Mouse (Mus musculus): ENCODE measurements around the gene Golga7b. TPM values are rescaled to one million over a fixed set of nuclear protein-coding genes. Genes with fewer than 3 reads are reported as not detected.

The Golga7b gene
- total and polyA plus RNA-seq, 2 experiments from 2014 or later, result 62.4 to 80.0 TPM

- Histone ChIP-seq H3K4me3 (ENCODE audit: low read length) (no peak overlapping the region), H3K36me3 (ENCODE audit: insufficient read depth, low read length) (no peaks in the 10 kb centered on the region), H3K4me1 (ENCODE audit: insufficient read depth, low read length) (no peaks in the 10 kb centered on the region; the same call in 1 of the 2 replicates), H3K4me2 (ENCODE audit: low read depth, low read length) (no peak overlapping the region), H3K27me3 (ENCODE audit: insufficient read depth, low read length) (no peaks in the 10 kb centered on the region), H3K9ac (replicated peaks; ENCODE audit: low read length) (no peak overlapping the region), H3K27ac (no peak overlapping the region), H3K9me3 (ENCODE audit: low read length) (no peaks in the 10 kb centered on the region)
- DNase-seq (ENCODE audit: low spot score) (no peak), ATAC-seq (no peak)
- WGBS, result 72% methylated on average over 6 of the region's 6 CpGs
- no peak for TF ChIP-seq CTCF (IDR thresholded peaks at IDR 0.05; ENCODE audit: low read depth)
Measured at GRCm38 (mm10) chr19:42209976-42210375, 37.4 kb upstream of the Golga7b start.

GRCm38 (mm10) chr19:42211936-42212335 lies 35.4 kb upstream of the Golga7b start:
- Histone ChIP-seq H3K27me3 (ENCODE audit: insufficient read depth, low read length) (no peaks in the 10 kb centered on the region), H3K4me3 (ENCODE audit: low read length) (no peak overlapping the region), H3K9ac (replicated peaks; ENCODE audit: low read length) (no peak overlapping the region), H3K9me3 (ENCODE audit: low read length) (no peaks in the 10 kb centered on the region), H3K4me1 (ENCODE audit: insufficient read depth, low read length) (no peaks in the 10 kb centered on the region; the same call in 1 of the 2 replicates), H3K4me2 (ENCODE audit: low read depth, low read length) (no peak overlapping the region), H3K36me3 (ENCODE audit: insufficient read depth, low read length) (no peaks in the 10 kb centered on the region), H3K27ac (no peak overlapping the region)
- no peak for TF ChIP-seq CTCF (IDR thresholded peaks at IDR 0.05; ENCODE audit: low read depth)
- ATAC-seq, result no peak
- 34% methylated on average over 8 of the region's 8 CpGs for WGBS
- DNase-seq (ENCODE audit: low spot score), result no peak

GRCm38 (mm10) chr19:42214601-42215000 lies 32.8 kb upstream of the Golga7b start:
- Histone ChIP-seq H3K27ac (no peak overlapping the region), H3K36me3 (ENCODE audit: insufficient read depth, low read length) (no peaks in the 10 kb centered on the region), H3K9ac (replicated peaks; ENCODE audit: low read length) (no peak overlapping the region), H3K4me1 (ENCODE audit: insufficient read depth, low read length) (no peaks in the 10 kb centered on the region), H3K4me3 (ENCODE audit: low read length) (no peak overlapping the region), H3K27me3 (ENCODE audit: insufficient read depth, low read length) (no peaks in the 10 kb centered on the region), H3K9me3 (ENCODE audit: low read length) (no peaks in the 10 kb centered on the region), H3K4me2 (ENCODE audit: low read depth, low read length) (no peak overlapping the region)
- 84% methylated on average over 2 of the region's 2 CpGs for WGBS
- DNase-seq (ENCODE audit: low spot score), result no peak
- TF ChIP-seq CTCF (IDR thresholded peaks at IDR 0.05; ENCODE audit: low read depth), result no peak
- ATAC-seq, result no peak

GRCm38 (mm10) chr19:42216699-42217373 lies 30.5 kb upstream of the Golga7b start:
- DNase-seq (ENCODE audit: low spot score), result no peak
- Histone ChIP-seq H3K36me3 (ENCODE audit: insufficient read depth, low read length) (no peaks in the 10 kb centered on the region), H3K4me2 (ENCODE audit: low read depth, low read length) (no peak overlapping the region), H3K9ac (replicated peaks; ENCODE audit: low read length) (no peak overlapping the region), H3K9me3 (ENCODE audit: low read length) (no peaks in the 10 kb centered on the region), H3K27ac (no peak overlapping the region), H3K27me3 (ENCODE audit: insufficient read depth, low read length) (no peaks in the 10 kb centered on the region), H3K4me3 (ENCODE audit: low read length) (no peak overlapping the region), H3K4me1 (ENCODE audit: insufficient read depth, low read length) (no peaks in the 10 kb centered on the region)
- ATAC-seq, result peak; percentile 47; the same call in 1 of the 2 replicates
- 68% methylated on average over 7 of the region's 7 CpGs for WGBS
- no peak for TF ChIP-seq CTCF (IDR thresholded peaks at IDR 0.05; ENCODE audit: low read depth)

GRCm38 (mm10) chr19:42217374-42217763 lies 30.0 kb upstream of the Golga7b start:
- peak; percentile 88 for TF ChIP-seq CTCF (IDR thresholded peaks at IDR 0.05; ENCODE audit: low read depth)
- H3K4me2 ChIP-seq (ENCODE audit: low read depth, low read length), result no peak overlapping the region
- H3K9ac ChIP-seq (replicated peaks; ENCODE audit: low read length), result no peak overlapping the region
- no peaks in the 10 kb centered on the region for H3K27me3 ChIP-seq (ENCODE audit: insufficient read depth, low read length)
- H3K4me1 ChIP-seq (ENCODE audit: insufficient read depth, low read length), result no peaks in the 10 kb centered on the region
- DNase-seq (ENCODE audit: low spot score) (peak; percentile 76), ATAC-seq (peak; percentile 55; the same call in 1 of the 2 replicates)
- 16% methylated on average over 2 of the region's 2 CpGs for WGBS
- no peak overlapping the region for H3K4me3 ChIP-seq (ENCODE audit: low read length)
- no peaks in the 10 kb centered on the region for H3K9me3 ChIP-seq (ENCODE audit: low read length)
- no peak overlapping the region for H3K27ac ChIP-seq
- H3K36me3 ChIP-seq (ENCODE audit: insufficient read depth, low read length), result no peaks in the 10 kb centered on the region

GRCm38 (mm10) chr19:42226451-42226850 lies 20.9 kb upstream of the Golga7b start:
- Histone ChIP-seq H3K27me3 (ENCODE audit: insufficient read depth, low read length) (no peaks in the 10 kb centered on the region), H3K4me3 (ENCODE audit: low read length) (no peak overlapping the region), H3K4me2 (ENCODE audit: low read depth, low read length) (no peak overlapping the region), H3K27ac (no peak overlapping the region), H3K9ac (replicated peaks; ENCODE audit: low read length) (no peak overlapping the region), H3K36me3 (ENCODE audit: insufficient read depth, low read length) (no peaks in the 10 kb centered on the region), H3K9me3 (ENCODE audit: low read length) (no peaks in the 10 kb centered on the region), H3K4me1 (ENCODE audit: insufficient read depth, low read length) (no peaks in the 10 kb centered on the region; the same call in 1 of the 2 replicates)
- no peak for DNase-seq (ENCODE audit: low spot score)
- 79% methylated on average over 10 of the region's 10 CpGs for WGBS
- no peak for ATAC-seq
- TF ChIP-seq CTCF (IDR thresholded peaks at IDR 0.05; ENCODE audit: low read depth), result no peak
